11 mouse cellular contexts compared by ENCODE assay signal in the genomic region with DNA sequence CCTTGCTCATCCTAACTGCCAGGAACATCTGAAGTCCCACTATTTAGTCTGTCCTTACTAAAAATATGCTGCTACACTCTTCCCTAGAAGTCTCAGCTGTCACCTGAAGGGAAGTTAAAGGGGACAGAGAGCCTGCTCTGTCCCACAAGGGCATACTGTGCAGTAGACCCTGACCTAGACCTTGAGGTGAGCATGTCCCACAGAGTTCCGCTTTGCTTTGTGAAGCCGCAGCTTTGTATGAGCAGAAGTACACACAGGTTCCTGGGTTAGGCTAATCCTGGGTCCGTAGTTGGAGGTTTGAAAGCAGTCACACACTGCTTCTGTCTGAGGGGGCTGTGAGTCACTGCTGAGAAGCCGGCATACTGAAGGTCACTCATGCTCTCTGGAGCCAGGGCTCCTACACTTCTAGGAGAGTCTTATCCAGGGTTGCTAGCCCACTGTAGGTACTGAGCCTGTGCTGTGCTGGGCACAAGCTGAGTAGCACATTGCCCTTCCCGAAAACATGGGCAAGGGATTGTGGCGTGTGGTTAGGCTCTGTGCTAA.
DNase-seq lines count a peak whose midpoint lies in the region; ATAC-seq lines count a peak whose summit lies in the region.
"Had no signal": no experiment of that assay in that cellular context is flagged by ENCODE, and none has a peak within 500 bp of the region (broad histone marks: within the 10 kb centered on the region; RNA-seq: fewer than 3 reads in every experiment).

No protein-coding gene starts in this region.

- no peak overlapping the region for H3K9ac ChIP-seq in heart, embryonic 12.5 days
- no peak overlapping the region for H3K9ac ChIP-seq in lung, embryonic 15.5 days
- no peak overlapping the region for H3K9ac ChIP-seq in liver, embryonic 11.5 days (ENCODE audit: low read depth, low read length)
- H3K9ac ChIP-seq in stomach, embryonic 15.5 days: no peak overlapping the region
- H3K9ac ChIP-seq: forebrain, postnatal 0 days had no signal

- peaks cover 30% of the 10 kb centered on the region for H3K4me1 ChIP-seq in heart, embryonic 12.5 days (replicated peaks)
- H3K4me1 ChIP-seq in lung, embryonic 15.5 days: peaks cover 18% of the 10 kb centered on the region; the same call in 1 of the 2 replicates
- H3K4me1 ChIP-seq in liver, embryonic 11.5 days (replicated peaks; ENCODE audit: control insufficient read depth, insufficient read depth, low read length): peaks cover 6% of the 10 kb centered on the region; the same call in 1 of the 2 replicates
- 0 out of 2 replicates have a peak, but pooled peaks cover 6% of the 10 kb centered on the region for H3K4me1 ChIP-seq in stomach, embryonic 15.5 days

- H3K36me3 ChIP-seq in heart, embryonic 12.5 days: peaks cover 55% of the 10 kb centered on the region
- H3K36me3 ChIP-seq in lung, embryonic 15.5 days: peaks cover 37% of the 10 kb centered on the region
- H3K36me3 ChIP-seq in liver, embryonic 11.5 days (ENCODE audit: control insufficient read depth, insufficient read depth, low read length): peaks cover 5% of the 10 kb centered on the region; the same call in 1 of the 2 replicates
- peaks cover 4% of the 10 kb centered on the region; the same call in 1 of the 2 replicates for H3K36me3 ChIP-seq in stomach, embryonic 15.5 days

- 85% methylated on average over 6 of the region's 6 CpGs for WGBS in heart, embryonic 12.5 days
- WGBS in lung, embryonic 15.5 days: 74% methylated on average over 6 of the region's 6 CpGs
- 79% methylated on average over 6 of the region's 6 CpGs for WGBS in liver, embryonic 11.5 days
- WGBS in stomach, embryonic 15.5 days: 75% methylated on average over 6 of the region's 6 CpGs

- ATAC-seq in heart, embryonic 12.5 days (ENCODE audit: insufficient number of reproducible peaks, low FRiP score): no peak
- ATAC-seq in lung, embryonic 15.5 days (ENCODE audit: borderline replicate concordance, extremely low read depth, low FRiP score, low TSS enrichment): no peak
- no peak for ATAC-seq in liver, embryonic 11.5 days (replicated peaks; ENCODE audit: low FRiP score)
- no peak for ATAC-seq in stomach, embryonic 15.5 days (ENCODE audit: insufficient read depth, low FRiP score, low read depth)
- ATAC-seq: CD4-positive, CD25-positive, alpha-beta regulatory T cell, adult 4 months; forebrain, postnatal 0 days had no signal

- no peak for DNase-seq in heart, postnatal 4 days
- DNase-seq in lung, adult 18-20 months: no peak
- no peak for DNase-seq in liver, embryonic 11.5 days (ENCODE audit: low spot score)
- DNase-seq in urinary bladder, postnatal 14 days (ENCODE audit: low spot score): no peak
- DNase-seq in embryo, embryonic 10 days (ENCODE audit: low spot score): no peak
- DNase-seq: cerebellum, adult 11-12 months; forebrain, postnatal 0 days had no signal

- no peaks in the 10 kb centered on the region for H3K9me3 ChIP-seq in heart, embryonic 12.5 days (replicated peaks)
- no peaks in the 10 kb centered on the region for H3K9me3 ChIP-seq in lung, embryonic 15.5 days
- H3K9me3 ChIP-seq in liver, embryonic 11.5 days (ENCODE audit: control insufficient read depth, low read length): no peaks in the 10 kb centered on the region
- no peaks in the 10 kb centered on the region for H3K9me3 ChIP-seq in stomach, embryonic 15.5 days

- H3K27me3 ChIP-seq in heart, embryonic 12.5 days (replicated peaks): no peaks in the 10 kb centered on the region
- no peaks in the 10 kb centered on the region for H3K27me3 ChIP-seq in lung, embryonic 15.5 days
- H3K27me3 ChIP-seq in liver, embryonic 11.5 days (replicated peaks; ENCODE audit: control insufficient read depth, insufficient read depth, low read length): no peaks in the 10 kb centered on the region
- no peaks in the 10 kb centered on the region for H3K27me3 ChIP-seq in stomach, embryonic 15.5 days (replicated peaks)

- H3K4me3 ChIP-seq in heart, embryonic 12.5 days: no peak overlapping the region
- no peak overlapping the region for H3K4me3 ChIP-seq in lung, embryonic 15.5 days
- H3K4me3 ChIP-seq in liver, embryonic 11.5 days (ENCODE audit: low read depth, low read length): no peak overlapping the region
- H3K4me3 ChIP-seq in stomach, embryonic 15.5 days (replicated peaks): no peak overlapping the region

- no peak overlapping the region for H3K4me2 ChIP-seq in heart, embryonic 12.5 days
- no peak overlapping the region for H3K4me2 ChIP-seq in lung, embryonic 15.5 days
- no peak overlapping the region for H3K4me2 ChIP-seq in liver, embryonic 11.5 days
- no peak overlapping the region for H3K4me2 ChIP-seq in stomach, embryonic 15.5 days

- 0 out of 2 replicates have a peak overlapping the region, but pooled peaks have one; percentile 3 for H3K27ac ChIP-seq in heart, embryonic 12.5 days (ENCODE audit: poor library complexity, severe bottlenecking)
- peak overlapping the region; percentile 41 for H3K27ac ChIP-seq in lung, embryonic 15.5 days
- peak overlapping the region; percentile 15 for H3K27ac ChIP-seq in liver, embryonic 11.5 days (ENCODE audit: low read depth, low read length)
- peak overlapping the region; percentile 78 for H3K27ac ChIP-seq in stomach, embryonic 15.5 days

Comparison
In these comparisons a context has a peak if more than half of its experiments do, and no peak if none do; other contexts are left out.
1. H3K27ac ChIP-seq: peak in every context shown above with its lines; median percentile 78 in stomach, embryonic 15.5 days; 41 in lung, embryonic 15.5 days; 15 in liver, embryonic 11.5 days; 3 in heart, embryonic 12.5 days.